Mouse (Mus musculus) thymus, postnatal 4 days (tissue): Measurements from ENCODE around the gene 1700029I15Rik.
"Not testable (repeated sequence)": the region's sequence is repeated elsewhere in the genome, so short reads cannot be mapped to it uniquely, and the experiment has no call there.

Experiments used
- DNase-seq: peaks from one replicate; pipeline ENCODE4 v3.0.0; 2021

The 1700029I15Rik gene

DNA sequence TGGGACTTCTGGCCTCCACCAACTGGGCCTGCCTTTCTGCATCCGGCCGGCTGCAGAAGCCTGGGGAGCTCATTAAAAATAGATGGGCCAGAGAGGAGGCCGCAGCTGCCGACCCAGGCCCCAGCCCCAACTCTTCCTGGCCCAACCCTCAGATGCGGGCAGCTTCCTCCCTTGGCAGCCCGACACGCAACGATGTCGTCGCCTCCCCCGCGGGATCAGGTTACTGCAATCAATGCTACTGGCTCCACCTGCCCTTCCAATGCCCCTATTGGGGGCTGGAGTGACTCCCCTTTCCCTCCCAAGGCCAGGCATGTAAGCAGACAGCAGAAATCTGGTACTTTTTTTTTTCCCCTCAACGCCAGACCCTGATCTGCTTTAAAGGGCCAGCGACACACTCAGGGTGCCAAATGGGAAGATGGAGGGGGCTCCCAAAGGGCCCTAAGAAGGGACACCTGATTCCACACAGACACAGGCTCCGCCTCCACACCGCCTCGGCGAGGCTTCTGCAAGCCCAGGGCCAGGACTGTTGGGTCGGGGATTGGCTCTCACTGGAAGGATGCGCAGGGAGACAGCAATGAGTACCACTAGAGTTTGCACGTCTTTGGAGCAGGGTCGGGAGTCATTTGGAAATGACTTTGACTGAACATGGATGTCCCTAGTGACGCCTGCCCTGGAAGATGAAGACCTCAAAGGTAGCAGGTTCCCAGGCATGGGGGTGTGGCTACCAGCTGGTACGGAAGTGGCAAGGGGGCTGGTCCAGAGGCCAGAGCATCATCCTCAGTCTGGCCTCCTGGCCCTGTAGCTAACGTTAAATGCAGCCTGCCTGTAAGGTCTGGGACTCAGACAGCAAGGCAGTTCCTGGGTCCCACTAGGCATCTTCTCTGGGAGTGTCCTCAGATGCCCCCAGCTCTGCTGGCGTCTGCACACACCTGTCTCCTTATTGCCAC, 10.3 kb downstream of the 1700029I15Rik start:
- no peak for DNase-seq

DNA sequence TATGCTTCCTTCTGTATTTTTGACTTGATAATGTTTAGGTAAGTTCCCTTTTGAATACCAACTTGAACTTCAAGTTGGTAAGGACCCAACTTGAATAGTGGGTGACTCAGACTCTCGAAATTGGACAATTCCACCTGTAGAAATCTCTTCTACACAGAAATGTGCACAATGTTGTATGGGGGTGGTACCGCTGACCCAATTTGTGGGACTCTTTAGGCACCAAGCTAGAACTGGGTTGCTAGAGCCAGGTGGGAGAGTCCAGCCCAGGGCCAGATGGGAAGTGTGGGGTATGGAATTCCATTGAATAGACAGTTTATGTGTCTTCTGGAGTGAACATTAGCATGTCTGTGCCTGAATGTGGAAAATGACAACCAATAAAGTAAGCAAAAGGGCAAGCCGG, 13.2 kb downstream of the 1700029I15Rik start:
- no peak for DNase-seq

DNA sequence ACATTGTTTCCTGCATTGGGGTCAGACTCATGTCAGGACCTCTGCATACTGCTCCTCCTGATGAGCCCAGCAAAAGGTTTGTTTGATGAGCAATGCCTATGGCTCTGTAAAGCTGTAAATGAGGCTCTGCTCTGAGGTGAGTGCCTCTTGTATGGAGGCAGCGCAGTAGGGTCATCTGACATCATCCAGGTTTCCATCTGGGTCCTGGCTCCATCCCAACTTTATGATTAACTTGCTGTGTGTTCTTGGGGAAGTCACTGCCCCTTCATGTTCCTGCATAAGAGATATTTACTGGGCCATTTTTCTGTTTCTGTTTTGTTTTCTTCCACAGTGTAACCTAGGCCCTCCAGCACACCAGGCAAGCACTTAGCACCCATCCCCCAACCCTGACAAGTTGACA, 15.1 kb downstream of the 1700029I15Rik start:
- DNase-seq = no peak

DNA sequence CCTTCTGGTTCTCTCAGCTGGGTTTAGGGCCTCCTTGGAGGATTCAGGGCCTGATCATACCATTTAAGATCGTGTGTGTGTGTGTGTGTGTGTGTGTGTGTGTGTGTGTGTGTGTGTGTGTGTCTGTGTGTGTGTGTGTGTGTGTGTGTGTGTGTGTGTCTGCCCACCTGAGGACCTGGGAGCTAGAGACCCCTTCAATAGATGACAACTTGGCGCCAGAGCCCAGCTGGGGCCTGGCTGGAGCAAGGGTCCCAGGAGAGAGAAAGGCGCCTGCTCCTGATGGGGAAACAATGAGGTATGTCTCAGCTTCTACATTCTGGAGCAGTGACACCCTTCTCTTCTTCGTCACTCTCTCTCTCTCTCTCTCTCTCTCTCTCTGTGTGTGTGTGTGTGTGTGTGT, 17.5 kb downstream of the 1700029I15Rik start:
- not testable (repeated sequence) for DNase-seq

DNA sequence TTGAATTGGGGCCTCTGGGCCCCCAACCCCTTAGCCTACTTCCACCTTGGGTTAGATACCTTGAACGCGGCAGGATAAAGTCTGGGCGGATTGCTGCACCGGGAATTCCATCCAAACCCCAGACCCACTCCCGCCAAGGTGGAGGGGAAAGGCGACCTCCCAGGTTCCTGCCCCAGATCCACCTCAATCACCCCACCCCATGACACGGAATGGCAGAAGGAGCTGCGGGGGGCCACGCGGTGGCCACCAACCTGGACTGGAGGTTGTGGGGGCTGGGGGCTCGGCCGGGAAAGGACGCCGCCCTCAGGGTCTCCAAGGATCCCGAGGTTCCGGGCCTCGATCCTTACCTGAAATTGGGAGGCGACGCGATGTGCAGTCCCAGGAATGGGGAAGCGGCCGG, 18.3 kb downstream of the 1700029I15Rik start:
- DNase-seq = no peak

DNA sequence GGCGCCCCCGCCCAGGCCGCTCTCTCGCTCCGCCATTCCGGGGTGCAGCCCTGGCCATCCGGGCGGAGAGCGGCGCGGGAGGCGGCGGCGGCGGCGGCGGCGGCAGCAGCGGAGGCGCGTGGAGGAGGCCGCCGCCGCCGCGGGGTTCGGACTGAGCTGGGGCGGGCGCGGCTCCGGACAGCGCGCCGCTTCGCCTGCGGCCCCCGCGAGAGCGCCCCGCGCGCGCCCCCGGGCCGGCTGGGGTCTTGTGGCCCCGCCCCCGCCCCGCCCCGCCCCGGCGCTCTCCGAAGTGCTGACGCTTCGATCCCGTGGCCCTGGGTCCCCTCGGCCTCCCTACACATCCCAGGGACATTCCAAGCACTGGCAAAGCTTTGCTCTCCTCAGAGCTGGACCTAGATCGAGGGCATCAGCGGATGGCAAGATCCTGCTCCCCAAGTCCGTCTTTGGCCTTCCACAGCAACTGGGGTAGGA, 18.8 kb downstream of the 1700029I15Rik start, which contains the start of gene Mapk8ip1:
Gene Mapk8ip1 (minus strand): TSS at position 173 of the 471 bp plus-strand sequence.
- DNase-seq = no peak

DNA sequence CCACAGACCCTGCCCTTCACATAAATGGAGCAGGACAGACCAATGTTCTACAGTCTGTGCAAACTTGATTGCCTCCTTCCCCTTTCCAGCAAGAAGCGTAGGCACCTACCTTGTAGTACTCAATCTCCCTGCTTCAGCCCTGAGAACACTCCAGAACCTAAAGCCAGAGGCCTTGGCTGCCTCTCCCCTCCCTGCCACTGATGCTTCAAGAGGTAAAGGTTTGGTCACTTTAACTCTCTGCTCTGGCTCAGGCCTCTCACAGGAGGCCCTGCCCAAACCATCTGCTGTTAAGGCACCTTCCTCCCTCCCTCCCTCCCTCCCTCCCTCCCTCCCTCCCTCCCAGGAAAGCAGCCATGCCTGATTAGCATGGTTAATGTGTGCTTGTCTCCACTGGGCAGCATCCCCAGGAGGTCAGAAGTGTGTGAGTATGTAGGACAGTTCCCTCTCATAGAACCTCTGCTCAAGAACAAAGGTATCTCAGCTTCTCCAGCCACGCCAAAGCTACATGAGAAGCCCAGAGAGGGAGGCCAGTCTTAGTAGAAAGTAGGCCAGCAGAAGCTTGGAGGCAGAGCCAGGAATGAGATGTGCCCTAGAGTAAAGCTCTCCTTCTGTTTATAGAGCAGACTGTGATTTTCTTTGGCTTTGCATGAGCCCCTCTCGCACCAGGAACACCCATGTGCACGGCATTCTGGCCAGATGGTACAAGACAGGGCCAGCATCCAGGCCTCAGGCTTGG, 20.4 kb downstream of the 1700029I15Rik start:
- no peak for DNase-seq

DNA sequence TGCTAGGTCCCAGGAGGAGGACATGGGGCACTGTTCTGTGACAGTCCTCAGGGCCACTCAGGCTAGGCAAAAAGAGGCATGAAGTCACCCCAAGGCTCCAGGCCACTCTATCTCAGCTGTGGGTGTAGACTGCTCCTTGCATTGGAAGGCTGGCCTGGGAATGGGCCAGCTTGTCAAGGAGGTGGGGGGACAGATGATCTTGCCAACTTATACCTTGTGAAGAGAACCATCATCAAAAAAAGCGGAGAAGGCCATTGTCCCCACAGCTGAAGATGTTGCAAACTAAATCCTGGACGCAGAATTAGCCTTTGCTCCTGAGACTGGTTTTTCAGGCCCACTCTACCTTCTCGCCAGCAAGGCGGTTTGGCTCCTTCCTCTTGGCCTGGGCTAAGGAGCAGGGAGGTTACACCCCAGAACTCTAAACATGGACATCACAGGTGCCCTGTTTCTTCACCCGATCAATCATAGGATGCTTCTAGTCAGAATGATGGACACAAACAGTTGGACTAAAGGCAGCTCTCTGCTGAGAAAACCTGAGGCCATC, 21.5 kb downstream of the 1700029I15Rik start:
- no peak for DNase-seq

DNA sequence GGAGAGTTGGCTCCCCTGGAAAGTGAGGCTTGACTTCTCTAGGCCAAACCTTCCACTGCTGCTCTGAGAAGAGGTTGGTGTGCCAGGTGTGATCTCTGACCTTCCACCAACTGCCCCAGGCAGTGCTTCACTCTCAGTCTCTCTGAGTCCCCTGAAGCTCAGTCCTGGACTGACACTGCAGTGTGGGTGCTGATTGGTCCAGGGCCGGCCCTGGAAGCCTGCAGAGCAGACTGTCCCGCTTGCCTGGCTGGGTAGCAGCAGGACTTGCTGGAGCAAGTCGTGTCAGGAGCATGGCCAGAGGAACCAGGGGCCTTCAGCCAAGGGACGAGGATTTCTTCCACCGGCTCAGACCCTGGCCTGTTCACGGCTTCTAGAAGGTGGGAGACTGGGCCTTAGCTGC, 22.4 kb downstream of the 1700029I15Rik start:
- no peak for DNase-seq

DNA sequence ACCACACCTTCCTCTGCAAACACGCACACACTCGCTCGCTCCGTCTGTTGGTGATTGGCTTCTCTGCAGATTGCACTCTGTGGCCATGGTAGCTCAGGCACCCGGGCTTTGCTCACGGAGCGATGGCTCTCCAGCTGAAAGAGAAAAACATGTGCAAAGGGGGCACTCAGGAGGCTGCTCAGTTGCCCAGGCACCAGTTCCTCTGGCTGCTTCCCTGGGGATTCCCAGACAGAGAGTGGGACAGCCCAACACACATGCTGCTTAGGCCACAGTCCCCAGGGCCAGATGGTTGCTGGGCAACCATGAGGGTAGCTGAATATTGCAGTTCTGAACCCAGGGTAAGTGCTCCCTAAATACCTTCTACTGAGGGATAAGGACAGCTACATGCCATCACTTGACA, 23.3 kb downstream of the 1700029I15Rik start:
- no peak for DNase-seq

DNA sequence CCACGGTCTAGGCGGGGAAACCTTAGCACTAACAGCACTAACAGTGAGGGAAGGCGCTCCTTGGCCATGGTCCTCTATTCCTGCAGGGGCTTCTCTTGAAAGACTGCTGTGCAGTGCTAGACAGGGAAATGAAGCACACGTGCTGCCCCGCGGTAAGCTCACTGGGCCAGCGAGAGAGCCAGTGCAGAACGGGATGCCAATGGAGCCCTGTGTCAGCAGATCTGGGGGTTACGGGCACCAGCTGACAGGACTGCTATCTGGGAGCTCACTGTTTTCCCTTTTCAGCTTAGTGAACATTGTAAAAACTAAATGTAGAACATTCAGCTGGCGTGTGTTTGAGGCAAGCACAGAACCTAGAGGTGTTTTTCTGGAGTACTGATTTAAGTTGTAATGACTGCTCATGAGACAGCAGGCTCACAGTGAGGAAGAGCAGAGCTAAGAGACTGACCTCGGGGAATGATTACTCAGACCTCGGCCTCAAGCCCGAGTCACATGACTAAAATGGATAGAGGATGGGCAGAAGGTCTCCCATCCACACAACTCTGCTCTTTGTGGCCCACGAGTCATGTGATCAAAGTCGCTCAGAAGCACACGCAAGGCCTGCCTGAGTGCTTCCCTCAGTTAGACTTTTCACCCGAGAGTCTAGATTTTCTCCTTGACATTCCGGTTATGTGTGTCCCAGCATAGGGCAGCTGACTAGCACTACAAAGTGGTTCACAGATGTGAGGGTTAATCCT, 26.1 kb downstream of the 1700029I15Rik start:
- DNase-seq = no peak

DNA sequence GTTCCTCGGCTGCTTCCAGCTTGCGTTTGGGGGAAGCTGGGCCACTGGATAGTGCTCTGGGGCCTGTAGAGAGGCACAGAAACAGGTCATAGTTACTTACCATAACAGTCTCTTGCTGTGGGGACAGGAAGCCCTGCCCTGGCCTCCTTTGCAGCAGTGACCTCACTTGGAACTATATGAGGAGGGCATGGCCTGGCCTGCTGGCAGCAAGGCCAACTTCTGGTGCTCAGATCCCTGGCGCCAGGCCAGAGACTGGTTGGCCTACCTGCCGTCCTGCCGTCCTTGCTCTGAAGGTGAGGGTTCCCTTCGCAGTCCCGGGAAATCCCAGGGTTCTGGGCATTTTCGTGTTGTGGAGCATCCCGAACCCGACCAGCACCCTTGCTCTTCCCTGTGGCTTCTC, 29.4 kb downstream of the 1700029I15Rik start:
- no peak for DNase-seq

DNA sequence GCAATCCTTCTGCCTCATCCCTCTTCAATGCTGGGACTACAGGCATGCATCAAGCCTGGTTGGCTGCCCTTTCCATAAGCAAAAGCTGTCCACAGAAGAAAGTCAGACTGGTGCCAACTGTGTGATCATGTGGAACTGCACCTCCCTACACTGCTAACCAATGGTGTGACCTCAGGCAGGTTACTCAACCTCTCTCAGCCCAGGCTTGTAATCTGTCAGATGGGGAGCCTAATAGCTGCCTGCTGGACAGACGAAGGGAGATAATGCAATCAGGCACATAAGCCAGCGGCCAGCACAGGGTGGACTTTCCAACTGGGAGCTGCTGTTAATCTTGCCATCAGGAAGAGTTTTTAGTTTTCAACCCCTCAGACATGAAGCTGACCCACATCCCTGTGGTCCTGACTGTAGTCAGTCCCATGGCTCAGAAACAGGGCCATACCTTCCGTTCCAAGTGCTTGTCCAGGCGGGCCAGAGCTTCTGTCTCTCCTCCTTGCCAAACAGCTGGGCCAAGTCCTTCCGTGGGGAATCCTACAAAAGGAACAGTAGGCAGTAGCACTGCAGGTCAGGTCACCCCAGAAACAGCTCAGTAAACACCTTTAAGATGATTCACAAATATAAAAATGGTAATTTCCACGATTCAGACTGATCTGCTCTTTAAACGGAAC, 39.5 kb downstream of the 1700029I15Rik start:
- no peak for DNase-seq

DNA sequence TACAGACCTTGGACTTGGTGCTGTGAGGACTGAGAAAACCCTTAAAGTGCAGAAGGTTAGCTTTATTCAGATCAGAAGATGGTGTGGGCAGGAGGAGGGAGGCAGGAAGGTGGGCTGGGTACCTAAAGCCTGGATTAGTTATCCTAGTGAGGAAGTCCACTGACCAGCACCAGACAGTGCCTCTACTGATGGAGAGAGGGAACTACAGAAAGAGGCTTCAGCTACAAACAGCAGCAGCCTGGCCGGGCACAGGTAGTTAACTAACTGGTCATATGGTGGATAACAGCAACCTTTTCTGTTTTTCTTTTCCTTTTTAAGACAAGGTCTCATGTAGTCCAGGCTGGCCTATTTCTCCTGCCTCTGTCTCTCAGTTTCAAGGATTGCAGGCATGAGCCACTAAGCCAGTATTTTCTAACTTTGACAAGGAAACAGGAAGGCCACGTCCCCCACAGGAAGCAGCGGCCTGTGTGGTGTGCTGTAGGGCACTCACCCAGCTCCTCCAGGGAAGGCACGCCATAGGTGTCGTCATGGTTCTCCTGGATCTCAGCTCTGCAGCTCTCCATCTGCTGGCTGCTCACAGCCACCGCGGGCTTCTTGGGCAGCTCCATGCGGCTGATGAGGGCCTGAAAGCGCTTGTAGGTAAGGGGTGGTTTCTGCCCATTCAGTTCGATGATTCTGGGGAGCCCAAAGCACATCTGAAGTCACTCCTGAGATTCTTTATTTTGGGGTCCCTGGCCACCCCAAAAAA, 40.2 kb downstream of the 1700029I15Rik start:
- no peak for DNase-seq

DNA sequence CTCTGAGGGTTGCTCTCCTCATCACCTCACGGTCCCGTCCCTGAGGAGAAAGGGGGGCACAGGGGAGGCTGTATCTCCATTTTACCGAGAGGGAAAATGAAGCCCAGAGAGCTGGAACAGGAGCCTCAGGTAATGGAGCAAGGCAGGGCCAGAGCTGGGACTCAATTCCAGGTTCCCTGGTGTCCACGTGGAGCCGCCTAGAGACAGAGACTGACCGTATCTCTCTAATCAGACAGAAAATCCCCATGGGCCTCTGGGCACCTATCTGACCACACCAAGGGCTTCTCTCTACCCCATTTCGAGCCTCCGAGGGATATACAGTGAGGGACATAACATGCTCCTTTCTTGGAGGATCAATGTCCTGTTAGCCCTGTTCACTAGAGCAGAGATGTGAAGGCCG, 40.8 kb downstream of the 1700029I15Rik start:
- no peak for DNase-seq

DNA sequence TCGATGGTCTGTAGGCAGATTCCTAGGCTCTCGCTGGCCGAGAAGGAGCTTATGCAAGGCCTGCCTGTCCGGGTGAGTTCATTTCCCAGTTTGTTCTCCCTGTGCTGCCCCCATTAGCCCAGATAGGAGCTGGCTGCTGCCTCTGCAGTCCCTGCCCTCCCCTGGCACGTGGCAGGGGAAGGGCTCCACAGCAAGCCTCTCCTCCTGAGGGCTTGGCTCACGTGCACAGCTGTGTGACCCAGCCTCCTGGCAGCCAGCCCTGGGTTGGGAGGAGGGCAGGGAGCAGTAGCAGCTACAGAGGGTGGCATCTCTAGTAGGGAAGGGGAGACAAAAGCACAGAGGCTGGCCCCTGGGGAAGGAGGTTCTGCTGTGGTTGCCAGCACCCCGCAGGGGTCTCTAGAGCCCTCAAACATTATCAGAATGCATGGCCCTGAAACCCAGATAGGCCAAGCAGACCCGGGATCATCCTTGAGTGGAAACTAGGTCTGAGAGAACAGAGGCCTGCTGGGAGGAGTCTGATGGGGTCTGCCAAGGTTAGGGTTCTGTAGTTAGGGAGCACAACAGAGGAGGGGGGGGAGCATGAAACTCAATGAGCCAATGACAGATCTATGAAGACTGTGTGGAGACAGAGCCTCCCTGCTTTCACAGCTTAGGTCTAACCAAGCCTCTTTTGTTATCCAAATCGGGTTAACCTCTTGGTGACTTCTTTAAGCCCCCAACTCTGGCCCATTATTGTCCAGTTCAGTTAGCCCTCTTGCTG, 41.5 kb downstream of the 1700029I15Rik start:
- DNase-seq = no peak

DNA sequence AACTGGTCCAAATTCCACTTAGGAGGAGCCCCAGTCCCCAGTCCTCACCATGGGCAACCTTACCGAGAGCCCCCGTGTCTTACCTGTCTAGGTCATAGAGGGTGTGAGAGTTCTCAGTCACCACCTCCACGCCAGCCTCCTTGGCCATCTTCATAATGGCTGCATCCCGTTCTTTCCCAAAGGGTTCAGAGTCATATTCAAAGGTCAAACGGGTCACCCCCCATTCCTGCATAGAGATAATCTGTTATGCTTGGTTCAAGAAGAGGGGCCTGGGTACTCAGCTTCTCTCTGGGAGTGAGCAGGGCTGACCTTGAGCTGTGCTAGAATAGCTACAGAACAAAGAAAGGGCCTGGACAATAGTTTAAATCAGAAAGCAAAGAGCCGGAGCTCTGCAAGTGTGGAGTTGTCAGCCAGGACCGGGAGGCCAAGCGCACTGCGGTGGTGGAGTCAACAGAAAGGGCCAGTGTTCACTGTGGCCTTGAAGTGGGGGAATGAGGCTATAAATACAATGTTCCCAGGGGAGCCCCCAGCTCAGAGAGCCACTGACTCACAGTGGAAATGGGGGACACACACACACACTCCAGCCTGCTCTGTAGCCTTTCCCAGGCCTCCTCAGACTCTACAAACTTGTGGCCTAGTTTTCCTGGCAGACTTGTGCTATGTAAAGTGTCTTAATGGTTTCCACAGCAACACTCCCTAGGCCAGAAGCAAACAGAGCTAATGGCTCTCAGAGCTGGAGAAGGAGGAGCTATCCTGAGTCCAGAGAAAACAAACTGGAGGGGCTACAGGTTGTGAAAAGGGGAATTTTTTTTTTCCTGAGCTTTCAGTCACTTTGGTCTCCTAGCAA, 42.3 kb downstream of the 1700029I15Rik start:
- DNase-seq = no peak

DNA sequence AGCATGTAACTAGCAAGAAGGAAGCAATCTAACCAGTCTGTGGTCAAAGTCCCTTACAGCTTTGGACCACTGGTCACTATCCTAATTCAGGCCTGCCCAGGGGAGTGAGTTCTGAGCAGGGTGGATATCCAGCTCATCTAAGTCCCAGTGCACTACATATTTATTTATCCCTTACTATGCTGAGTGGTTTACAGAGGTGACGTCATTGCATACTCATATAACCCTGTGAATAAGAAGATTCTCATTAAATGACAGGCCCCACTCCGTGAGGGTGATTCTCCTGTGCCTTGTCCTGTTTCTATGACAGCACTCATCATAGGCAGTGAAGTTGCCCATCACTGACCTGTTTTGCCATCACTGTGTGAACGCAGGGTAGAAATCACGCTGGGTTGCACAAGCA, 43.0 kb downstream of the 1700029I15Rik start:
- DNase-seq = no peak

DNA sequence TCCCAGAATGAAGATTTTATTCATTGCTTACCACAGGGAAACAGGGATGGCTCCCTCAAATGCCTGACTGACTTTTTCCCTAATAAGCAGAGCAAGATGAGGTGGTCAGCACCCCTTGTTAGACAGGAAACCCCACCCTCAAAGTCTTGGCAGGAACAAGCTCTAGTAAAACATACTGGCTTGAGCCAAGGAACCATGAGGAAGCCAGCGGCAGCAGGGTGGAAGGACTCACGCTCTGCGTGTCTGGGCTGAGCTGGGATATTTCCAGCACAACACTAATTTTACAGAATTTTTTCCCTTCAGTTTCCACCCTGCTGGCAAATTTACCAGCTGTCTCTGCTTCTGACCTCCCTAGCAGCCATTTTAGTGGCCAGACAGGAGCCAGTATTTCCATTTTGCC, 44.1 kb downstream of the 1700029I15Rik start:
- no peak for DNase-seq

DNA sequence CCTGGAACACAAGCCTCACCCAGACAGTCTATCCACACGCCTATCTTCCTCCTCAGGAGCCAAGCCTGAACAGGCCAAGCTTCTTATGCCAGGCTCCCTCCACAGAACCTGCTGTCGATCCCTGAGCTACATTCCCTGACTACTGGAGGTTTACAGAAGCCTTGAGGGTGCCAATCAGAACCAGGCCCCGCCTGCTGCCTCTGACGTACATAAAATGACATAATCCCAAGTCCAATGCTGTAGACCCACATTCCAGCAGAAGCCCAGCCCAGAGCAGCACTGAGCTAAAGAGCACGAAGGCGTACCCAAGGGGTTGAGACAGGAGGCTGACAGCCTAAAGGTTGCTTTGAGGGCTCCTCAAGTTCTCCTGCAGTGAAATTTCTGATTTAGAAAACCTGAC, 45.5 kb downstream of the 1700029I15Rik start:
- no peak for DNase-seq
